Mouse (Mus musculus) G1E-ER4 (cell line): Measurements from ENCODE around the gene Lipi. TPM values are rescaled to one million over a fixed set of nuclear protein-coding genes. Genes with fewer than 3 reads are reported as not detected.

Source experiments
- GATA1 ChIP-seq: IDR thresholded peaks from one replicate; pipeline ENCODE4 v1.8.0; 2012; ENCODE audit warnings: low read length, inconsistent platforms
- polyA plus RNA-seq: library from polyadenylated mRNA; stranded (reverse); fragments of >175 nt; gene quantifications from 2 replicates; pipeline ENCODE4 v1.2.3, GENCODE M21; 2012

Lipi gene
- polyA plus RNA-seq: not detected in 2 replicates

- TF ChIP-seq GATA1: no peak
Measured at GRCm38 (mm10) chr16:75585961-75586360, at the start of gene Lipi. Lipi (minus strand) TSS chr16:75586061.

- no peak for TF ChIP-seq GATA1
Measured at GRCm38 (mm10) chr16:75627862-75628261, 42.0 kb upstream of the Lipi start.

- TF ChIP-seq GATA1: no peak
Measured at GRCm38 (mm10) chr16:75617651-75618349, 31.9 kb upstream of the Lipi start.

- TF ChIP-seq GATA1: no peak
Measured at GRCm38 (mm10) chr16:75612561-75612960, 26.7 kb upstream of the Lipi start.

- no peak for TF ChIP-seq GATA1
Measured at GRCm38 (mm10) chr16:75606415-75606814, 20.6 kb upstream of the Lipi start.

- TF ChIP-seq GATA1: no peak
Measured at GRCm38 (mm10) chr16:75593501-75594183, 7.8 kb upstream of the Lipi start.

GRCm38 (mm10) chr16:75592671-75593500 lies 7.0 kb upstream of the Lipi start, which contains the start of gene Rbm11:
Rbm11 (plus strand) TSS chr16:75592844.
- no peak for TF ChIP-seq GATA1

- TF ChIP-seq GATA1: no peak
Measured at GRCm38 (mm10) chr16:75586466-75586865, 605 bp upstream of the Lipi start.

- no peak for TF ChIP-seq GATA1
Measured at GRCm38 (mm10) chr16:75582279-75582678, 3.6 kb downstream of the Lipi start.

GRCm38 (mm10) chr16:75562910-75563309 lies 23.0 kb downstream of the Lipi start:
- no peak for TF ChIP-seq GATA1

GRCm38 (mm10) chr16:75545310-75545709 lies 40.6 kb downstream of the Lipi start:
- TF ChIP-seq GATA1: no peak

GRCm38 (mm10) chr16:75537784-75538565 lies 47.9 kb downstream of the Lipi start:
- no peak for TF ChIP-seq GATA1

- TF ChIP-seq GATA1: no peak
Measured at GRCm38 (mm10) chr16:75531705-75532104, 54.2 kb downstream of the Lipi start.

GRCm38 (mm10) chr16:75496568-75496967 lies 89.3 kb downstream of the Lipi start:
- TF ChIP-seq GATA1: no peak

Other genes starting within 250 kb of the Lipi start
- not detected in 2 replicates for gene Rbm11, start 6.8 kb upstream of the Lipi start, polyA plus RNA-seq
- gene Hspa13, start 181.0 kb upstream of the Lipi start, polyA plus RNA-seq: 0.25 and 0.37 TPM in 2 replicates